Mouse (Mus musculus) mesoderm, embryonic 11.5 days (tissue): ENCODE measurements around the gene Hps4.
"Not testable (repeated sequence)": the region's sequence is repeated elsewhere in the genome, so short reads cannot be mapped to it uniquely, and the experiment has no call there.

Experiments used
- DNase-seq: peaks from one replicate; pipeline ENCODE4 v3.0.0-alpha.2; 2012; ENCODE audit warnings: low read depth, low spot score

Gene Hps4

DNA sequence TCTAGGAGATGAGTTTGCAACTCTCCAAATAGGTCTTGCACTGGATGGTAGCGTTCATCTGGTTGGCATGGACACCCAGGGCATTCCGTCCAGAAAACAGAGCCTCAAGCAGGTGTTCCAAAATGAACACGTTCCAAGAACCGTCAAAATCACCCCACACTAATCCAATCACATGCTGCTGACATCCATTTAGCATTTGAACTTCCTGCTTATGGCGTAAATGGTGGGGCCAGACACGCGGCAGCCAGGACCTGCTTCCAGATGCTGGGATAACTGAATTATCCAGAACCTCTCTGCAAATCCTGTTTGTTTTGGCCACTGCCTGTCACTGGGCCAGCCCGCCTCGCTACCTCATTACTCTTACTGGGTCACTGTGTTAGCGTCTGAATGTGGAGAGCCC is 56.4 kb downstream of the Hps4 start:
- no peak for DNase-seq

DNA sequence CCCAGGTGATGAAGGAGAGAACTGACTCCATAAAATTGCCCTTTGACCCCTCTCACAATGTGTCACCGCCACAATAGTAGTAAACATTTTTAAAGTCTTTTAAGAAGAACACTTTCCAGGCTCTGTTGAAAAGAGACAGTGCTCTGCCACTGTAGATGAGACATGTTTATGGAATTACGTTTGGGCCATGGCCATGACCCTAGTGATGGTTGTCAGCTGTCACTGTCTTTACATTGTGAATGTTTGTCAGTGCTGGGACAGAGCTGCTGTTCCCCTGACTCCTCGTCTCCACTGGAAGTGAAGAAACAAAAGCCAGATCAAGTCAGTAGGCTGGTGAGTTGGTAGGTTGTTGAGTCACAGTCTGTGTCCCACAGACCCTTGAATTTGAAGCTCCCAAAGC is 59.6 kb downstream of the Hps4 start:
- no peak for DNase-seq

DNA sequence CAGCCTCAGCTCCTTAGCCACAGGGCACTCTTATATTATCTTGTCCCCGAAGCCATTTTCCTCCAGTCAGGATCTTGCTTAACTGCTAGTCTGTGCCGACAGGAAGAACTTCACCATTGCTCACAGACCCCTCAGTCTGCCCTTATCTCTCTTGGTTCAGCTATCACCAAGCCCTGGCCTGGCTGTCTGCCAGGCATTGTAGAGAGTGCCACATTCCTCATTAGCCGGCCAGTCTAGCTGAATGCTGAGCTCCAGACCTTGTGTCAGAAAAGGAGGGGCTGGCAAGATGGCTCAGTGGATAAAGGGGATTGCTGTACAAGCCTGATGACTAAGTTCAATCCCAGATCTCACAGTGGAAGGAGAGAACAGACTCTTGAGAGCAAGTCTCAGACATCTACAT is 63.1 kb downstream of the Hps4 start:
- no peak for DNase-seq

DNA sequence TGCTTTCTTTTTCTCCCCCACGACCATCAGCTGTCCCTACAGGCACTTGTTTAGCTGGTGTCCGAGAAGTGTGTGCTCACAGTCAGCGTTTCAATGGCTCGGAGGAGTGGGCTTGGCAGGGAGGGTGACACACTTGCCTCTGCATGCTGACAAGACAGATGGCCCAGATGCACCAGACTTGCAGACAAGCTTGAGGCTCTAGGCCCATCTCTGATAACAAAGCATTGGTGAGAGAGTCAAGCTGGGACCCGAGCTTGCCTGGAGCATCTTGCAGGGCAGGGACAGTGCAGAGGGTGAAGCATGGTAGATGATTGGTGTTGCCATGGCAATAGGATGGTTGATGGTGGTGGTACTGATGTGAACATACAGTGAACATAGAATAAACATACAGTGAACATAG is 66.4 kb downstream of the Hps4 start:
- no peak for DNase-seq

DNA sequence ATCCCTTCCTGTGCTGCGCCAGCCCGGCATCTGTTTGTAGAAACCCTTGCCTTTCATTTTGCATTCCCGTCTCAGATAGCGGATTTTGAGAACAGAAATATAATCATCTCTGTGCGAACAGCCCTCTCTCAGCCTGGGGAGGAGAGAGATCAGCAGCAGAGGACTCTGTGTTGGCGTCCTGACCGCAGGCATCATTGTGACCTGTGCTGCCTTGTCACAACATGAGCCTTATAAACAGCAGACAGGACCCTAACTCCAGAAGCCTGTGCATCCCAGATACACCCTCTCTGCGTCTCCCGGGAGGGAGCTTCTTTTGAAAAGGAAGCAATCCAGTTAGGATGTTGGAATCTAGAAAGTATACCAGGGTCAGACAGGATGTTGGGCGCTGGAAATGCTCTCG is 68.2 kb downstream of the Hps4 start:
- no peak for DNase-seq

DNA sequence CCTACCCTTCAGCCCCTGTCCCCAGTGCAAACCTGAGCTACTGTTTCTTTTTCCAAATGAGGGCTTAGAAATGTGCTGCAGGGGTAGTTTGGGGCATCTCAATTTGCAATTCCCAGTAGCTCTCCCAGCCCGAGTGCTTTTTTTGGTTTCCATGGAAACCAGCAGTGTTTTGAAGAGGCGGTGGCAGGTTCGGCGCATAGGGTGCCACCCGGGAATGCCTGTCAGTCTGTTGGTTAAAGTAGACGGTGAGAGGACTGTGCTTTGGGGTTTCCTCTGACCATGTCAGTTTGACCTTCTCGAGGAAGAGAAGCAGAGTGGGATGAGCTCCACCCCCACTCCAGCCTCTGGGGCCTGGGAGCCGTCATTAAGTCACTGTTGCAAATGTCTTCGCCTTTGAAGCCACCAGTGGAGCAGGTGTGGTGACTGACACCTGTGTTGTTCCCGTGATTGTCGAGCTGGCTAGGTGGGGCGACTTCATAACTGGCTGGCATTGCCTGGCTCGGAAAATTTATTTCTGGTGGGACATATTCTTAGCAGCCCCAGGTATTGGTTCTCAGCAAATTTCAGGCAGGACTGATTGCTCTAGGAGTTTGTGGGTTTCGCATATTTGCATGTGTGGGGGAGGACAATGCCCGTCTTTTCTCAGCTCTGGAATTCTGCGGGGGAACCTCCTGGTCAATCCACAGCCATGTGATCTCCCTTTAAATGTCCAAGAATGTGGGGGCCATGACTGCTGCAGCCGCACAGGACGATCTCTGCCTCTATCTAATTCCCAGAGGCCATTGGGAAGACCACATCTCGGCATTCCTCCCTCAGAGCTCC is 68.8 kb downstream of the Hps4 start:
- DNase-seq, result peak; percentile 80

DNA sequence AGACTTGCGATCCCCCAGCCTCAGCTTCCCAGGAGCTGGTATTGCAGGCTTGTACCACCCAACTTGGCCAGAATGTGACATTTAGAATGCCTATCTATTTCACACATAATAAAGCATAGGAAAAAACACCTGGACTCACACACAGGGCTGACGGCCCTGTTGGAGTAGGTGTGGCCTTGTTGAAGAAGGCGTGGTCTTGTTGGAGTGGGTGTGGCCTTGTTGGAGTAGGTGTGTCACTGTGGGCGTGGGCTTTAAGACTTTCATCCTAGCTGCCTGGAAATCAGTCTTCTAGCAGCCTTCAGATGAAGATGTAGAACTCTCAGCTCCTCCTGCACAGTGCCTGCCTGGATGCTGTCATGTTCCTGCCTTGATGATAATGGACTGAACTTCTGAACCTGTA is 69.9 kb downstream of the Hps4 start:
- DNase-seq, result not testable (repeated sequence)

DNA sequence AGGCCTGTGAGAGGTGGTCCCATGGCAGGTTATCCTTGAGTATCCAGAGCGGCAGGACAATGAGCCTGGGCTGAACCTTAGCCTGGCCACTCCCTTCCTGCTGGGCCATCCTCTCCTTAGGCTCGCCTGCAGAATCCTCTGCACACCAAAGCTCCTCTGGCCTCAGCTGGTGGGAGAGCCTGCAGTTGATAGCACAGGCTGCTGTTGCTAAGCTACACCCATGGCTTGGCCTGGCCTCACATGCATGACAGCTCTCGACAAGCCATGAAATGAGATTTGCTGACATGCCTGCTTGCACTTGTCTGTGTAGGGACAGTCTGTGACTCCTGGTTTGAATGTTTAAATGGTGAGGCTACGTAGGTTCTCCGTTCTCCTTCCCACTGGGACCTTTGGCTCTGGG is 73.8 kb downstream of the Hps4 start:
- DNase-seq, result no peak

DNA sequence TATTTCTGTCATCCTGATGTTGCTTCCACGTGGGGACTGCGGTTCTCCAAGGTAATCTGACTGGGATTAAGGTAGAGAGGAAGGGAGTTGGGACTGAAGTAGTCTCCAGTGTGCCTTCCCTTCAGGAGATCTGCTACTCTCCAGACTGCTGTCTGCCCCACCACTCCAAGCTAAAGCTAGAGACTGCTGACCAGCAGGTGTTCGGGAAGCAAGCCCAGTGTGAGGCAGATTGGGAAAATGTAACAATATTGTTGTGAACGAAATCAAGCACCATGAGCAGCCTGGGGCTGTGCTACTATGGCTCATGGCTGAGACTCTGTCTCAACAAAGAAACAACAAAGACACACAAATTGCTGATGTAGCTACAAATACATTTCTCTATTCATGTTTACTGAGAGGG is 75.1 kb downstream of the Hps4 start:
- no peak for DNase-seq

DNA sequence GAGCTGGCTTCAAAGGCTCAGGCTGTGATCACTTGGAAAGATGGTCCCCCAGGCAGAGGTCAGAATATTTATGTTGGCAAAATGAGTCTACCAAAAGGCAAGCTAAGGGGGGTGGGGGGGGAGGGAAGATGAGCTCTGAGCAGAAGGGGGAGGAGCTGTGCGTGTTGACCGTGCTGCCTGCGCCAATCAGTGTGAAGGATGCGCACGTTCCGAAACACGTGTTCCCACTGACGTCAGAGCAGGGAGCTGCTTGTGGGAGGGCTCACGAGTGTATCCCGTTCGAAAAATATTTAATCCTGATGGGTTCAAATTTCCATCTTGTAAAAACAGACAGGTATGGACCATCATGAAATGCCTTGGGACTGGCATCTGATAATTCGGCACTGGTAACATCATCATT is 76.7 kb downstream of the Hps4 start:
- peak; percentile 71 for DNase-seq

DNA sequence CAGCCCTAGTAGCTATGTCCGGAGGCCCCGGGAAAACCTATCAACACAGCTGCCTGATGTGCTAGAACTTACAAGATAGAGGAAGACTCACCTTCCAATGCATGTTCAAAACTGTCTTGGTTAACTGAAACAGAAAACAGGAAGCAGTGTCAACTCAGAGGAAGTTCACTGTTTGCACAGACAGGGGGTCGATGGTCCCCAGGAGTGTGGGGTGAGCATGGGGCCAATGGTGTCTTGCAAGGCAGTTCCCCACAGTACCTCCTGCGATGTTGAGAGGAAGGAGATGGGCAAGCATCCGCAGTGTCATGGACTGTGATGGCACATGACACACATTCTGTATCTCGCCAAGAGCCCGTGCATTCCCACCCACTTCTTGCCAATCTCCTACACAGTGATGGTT is 83.8 kb downstream of the Hps4 start:
- DNase-seq, result no peak

DNA sequence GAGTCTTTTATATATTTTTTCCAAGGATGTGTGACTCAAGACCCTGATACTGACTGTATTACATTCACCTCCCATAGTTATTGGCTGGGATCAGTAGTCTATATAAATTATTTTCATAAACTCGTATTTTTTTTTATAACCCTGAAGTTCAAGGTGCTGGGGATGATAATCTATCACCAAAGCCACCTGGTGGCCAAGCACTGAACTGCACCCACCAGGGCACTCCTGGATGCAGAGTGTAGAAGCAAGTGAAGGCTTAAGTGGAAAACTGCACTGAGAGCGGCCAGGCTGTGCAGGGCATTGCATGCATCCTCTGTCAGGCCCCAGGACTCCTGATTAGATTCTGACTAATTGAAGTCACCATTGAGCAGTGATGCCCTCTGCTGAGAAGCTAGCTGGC is 84.4 kb downstream of the Hps4 start:
- peak; percentile 74 for DNase-seq
